In the genomic region with DNA sequence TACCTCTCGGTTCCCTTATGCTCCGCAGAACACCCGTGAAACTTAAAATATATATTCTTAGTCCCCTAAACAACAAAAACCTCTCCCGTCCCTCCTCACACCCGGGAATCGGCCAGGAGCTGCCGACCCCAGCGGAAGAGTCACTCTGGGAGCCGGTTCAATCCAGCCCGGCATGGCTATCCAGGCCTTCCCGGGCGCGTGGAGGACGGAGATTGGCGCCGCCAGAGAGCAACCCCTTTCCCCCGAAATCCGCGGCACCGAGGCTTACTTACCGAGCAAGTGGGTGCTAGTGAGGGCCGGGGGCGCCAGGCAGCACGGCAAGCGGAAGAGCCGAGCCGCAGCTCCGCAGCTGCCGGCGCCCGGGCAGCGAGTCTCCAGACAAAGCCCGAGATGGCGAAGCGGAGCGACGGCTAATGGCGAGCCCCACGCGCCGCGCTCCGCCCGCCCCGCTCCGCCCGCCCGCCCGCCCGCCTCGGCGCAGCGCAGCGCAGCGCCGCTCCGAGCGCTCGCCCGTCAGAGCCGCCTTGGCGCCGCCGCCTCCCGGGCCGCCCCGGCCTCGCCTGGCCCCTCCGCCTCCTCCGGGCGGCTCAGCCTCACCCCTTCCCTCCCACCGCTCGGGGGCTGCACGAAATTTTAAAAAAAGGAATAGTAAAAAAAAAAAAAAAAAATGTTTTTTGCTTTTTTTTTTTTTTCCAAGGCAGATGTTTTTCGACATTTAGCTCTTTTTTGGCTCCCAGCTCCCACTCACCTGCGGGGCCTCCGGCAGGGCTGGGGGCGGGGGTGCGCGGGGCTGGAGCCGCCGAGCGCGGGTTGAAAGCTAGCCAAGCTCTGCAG, we compare ENCODE assay signal across 7 mouse cellular contexts. TPM values are rescaled to one million over a fixed set of nuclear protein-coding genes. Genes with fewer than 3 reads are reported as not detected.
DNase-seq lines count a peak whose midpoint lies in the region; ATAC-seq lines count a peak whose summit lies in the region.

No protein-coding gene starts in this region.

- no peaks in the 10 kb centered on the region for H3K27me3 ChIP-seq in forebrain, embryonic 13.5 days
- no peaks in the 10 kb centered on the region for H3K27me3 ChIP-seq in hindbrain, embryonic 15.5 days
- no peaks in the 10 kb centered on the region for H3K27me3 ChIP-seq in limb, embryonic 13.5 days
- H3K27me3 ChIP-seq in midbrain, embryonic 13.5 days, result no peaks in the 10 kb centered on the region
- H3K27me3 ChIP-seq in stomach, embryonic 14.5 days (ENCODE audit: control insufficient read depth, insufficient read depth, low read length), result no peaks in the 10 kb centered on the region

- no peaks in the 10 kb centered on the region for H3K9me3 ChIP-seq in ES-E14 (ENCODE audit: control insufficient read depth, insufficient read depth, low read depth, low read length)
- H3K9me3 ChIP-seq in forebrain, embryonic 13.5 days (replicated peaks), result no peaks in the 10 kb centered on the region
- H3K9me3 ChIP-seq in hindbrain, embryonic 15.5 days, result no peaks in the 10 kb centered on the region
- H3K9me3 ChIP-seq in limb, embryonic 13.5 days, result no peaks in the 10 kb centered on the region
- H3K9me3 ChIP-seq in midbrain, embryonic 13.5 days, result no peaks in the 10 kb centered on the region
- no peaks in the 10 kb centered on the region for H3K9me3 ChIP-seq in stomach, embryonic 14.5 days (ENCODE audit: control insufficient read depth, low read depth, low read length)

- in situ Hi-C loops in ES-E14 (cut with MboI; ENCODE audit: low sequenced_read_pairs in 2 of 2, unreplicated experiment in 2 of 2), result no loop called here

- H3K4me3 ChIP-seq in ES-E14 (ENCODE audit: insufficient read depth in 1 of 2, low read depth in 1 of 2, low read length in 2 of 2, poor library complexity in 1 of 2, severe bottlenecking in 1 of 2), result peak overlapping the region; percentile 76 to 91
- peak overlapping the region; percentile 98 for H3K4me3 ChIP-seq in forebrain, embryonic 13.5 days
- H3K4me3 ChIP-seq in hindbrain, embryonic 15.5 days, result peak overlapping the region; percentile 72
- peak overlapping the region; percentile 100 for H3K4me3 ChIP-seq in limb, embryonic 13.5 days
- H3K4me3 ChIP-seq in midbrain, embryonic 13.5 days (replicated peaks), result peak overlapping the region; percentile 99
- peak overlapping the region; percentile 97 for H3K4me3 ChIP-seq in stomach, embryonic 14.5 days (ENCODE audit: low read depth, low read length)

- WGBS in forebrain, embryonic 13.5 days, result 1% methylated on average over 52 of the region's 84 CpGs
- under 1% methylated on average over 72 of the region's 84 CpGs for WGBS in hindbrain, embryonic 15.5 days
- WGBS in limb, embryonic 13.5 days, result under 1% methylated on average over 59 of the region's 84 CpGs
- under 1% methylated on average over 56 of the region's 84 CpGs for WGBS in midbrain, embryonic 13.5 days
- under 1% methylated on average over 78 of the region's 84 CpGs for WGBS in stomach, embryonic 14.5 days

- H3K4me2 ChIP-seq in forebrain, embryonic 13.5 days, result peak overlapping the region; percentile 74
- peak overlapping the region; percentile 96 for H3K4me2 ChIP-seq in hindbrain, embryonic 15.5 days
- peak overlapping the region; percentile 75 for H3K4me2 ChIP-seq in limb, embryonic 13.5 days (replicated peaks)
- peak overlapping the region; percentile 92 for H3K4me2 ChIP-seq in midbrain, embryonic 13.5 days (replicated peaks)
- peak overlapping the region; percentile 94 for H3K4me2 ChIP-seq in stomach, embryonic 14.5 days (replicated peaks; ENCODE audit: low read depth, low read length)

- no peak for DNase-seq in ES-E14 (ENCODE audit: low read depth, low spot score)
- DNase-seq in adrenal gland, postnatal 14 days, result peak; percentile 75

- H3K27ac ChIP-seq in ES-E14 (ENCODE audit: insufficient read depth, low read depth, low read length, poor library complexity, severe bottlenecking), result peak overlapping the region; percentile 97
- peak overlapping the region; percentile 99 for H3K27ac ChIP-seq in forebrain, embryonic 13.5 days
- H3K27ac ChIP-seq in hindbrain, embryonic 15.5 days (replicated peaks), result peak overlapping the region; percentile 99
- H3K27ac ChIP-seq in limb, embryonic 13.5 days, result peak overlapping the region; percentile 99
- peak overlapping the region; percentile 100 for H3K27ac ChIP-seq in midbrain, embryonic 13.5 days
- H3K27ac ChIP-seq in stomach, embryonic 14.5 days (ENCODE audit: low read length), result peak overlapping the region; percentile 99

- peaks cover 1 to 22% of the 10 kb centered on the region in 2 experiments; a peak in 3 of 4 replicates for H3K4me1 ChIP-seq in ES-E14 (ENCODE audit: control insufficient read depth in 2 of 2, insufficient read depth in 2 of 2, low read length in 2 of 2, poor library complexity in 1 of 2)
- H3K4me1 ChIP-seq in forebrain, embryonic 13.5 days, result peaks cover 25% of the 10 kb centered on the region
- H3K4me1 ChIP-seq in hindbrain, embryonic 15.5 days (replicated peaks), result peaks cover 25% of the 10 kb centered on the region
- H3K4me1 ChIP-seq in limb, embryonic 13.5 days, result peaks cover 29% of the 10 kb centered on the region
- H3K4me1 ChIP-seq in midbrain, embryonic 13.5 days (replicated peaks), result peaks cover 30% of the 10 kb centered on the region
- peaks cover 16% of the 10 kb centered on the region; the same call in 1 of the 2 replicates for H3K4me1 ChIP-seq in stomach, embryonic 14.5 days (ENCODE audit: control insufficient read depth, insufficient read depth, low read length)

- peak overlapping the region; percentile 99 for H3K9ac ChIP-seq in ES-E14 (ENCODE audit: insufficient read depth, low read depth, low read length, poor library complexity, severe bottlenecking)
- H3K9ac ChIP-seq in forebrain, embryonic 13.5 days, result peak overlapping the region; percentile 100
- H3K9ac ChIP-seq in hindbrain, embryonic 15.5 days, result peak overlapping the region; percentile 92
- H3K9ac ChIP-seq in limb, embryonic 13.5 days, result peak overlapping the region; percentile 100
- peak overlapping the region; percentile 100 for H3K9ac ChIP-seq in midbrain, embryonic 13.5 days (replicated peaks)
- H3K9ac ChIP-seq in stomach, embryonic 14.5 days (replicated peaks; ENCODE audit: low read depth, low read length), result peak overlapping the region; percentile 99

- peaks cover 17% of the 10 kb centered on the region for H3K36me3 ChIP-seq in ES-E14 (ENCODE audit: control insufficient read depth, insufficient read depth, low read length, poor library complexity, severe bottlenecking)
- H3K36me3 ChIP-seq in forebrain, embryonic 13.5 days (ENCODE audit: poor library complexity, severe bottlenecking), result peaks cover 16% of the 10 kb centered on the region
- peaks cover 10% of the 10 kb centered on the region for H3K36me3 ChIP-seq in hindbrain, embryonic 15.5 days
- H3K36me3 ChIP-seq in limb, embryonic 13.5 days, result peaks cover 19% of the 10 kb centered on the region
- peaks cover 17% of the 10 kb centered on the region for H3K36me3 ChIP-seq in midbrain, embryonic 13.5 days
- H3K36me3 ChIP-seq in stomach, embryonic 14.5 days (ENCODE audit: control insufficient read depth, insufficient read depth, low read length), result peaks cover 14% of the 10 kb centered on the region

- ATAC-seq in forebrain, embryonic 13.5 days, result no peak
- ATAC-seq in hindbrain, embryonic 15.5 days (ENCODE audit: low FRiP score, low read depth), result no peak
- no peak for ATAC-seq in limb, embryonic 13.5 days (ENCODE audit: low FRiP score, low read depth)
- ATAC-seq in midbrain, embryonic 13.5 days, result no peak
- ATAC-seq in stomach, embryonic 14.5 days (ENCODE audit: insufficient number of reproducible peaks, insufficient read depth, low FRiP score, low read depth), result peak; percentile 3; the same call in 1 of the 2 replicates

RNA-seq across cellular contexts. Expression of gene Ubtf, which starts 0.7 kb away (rescaled TPM):
- 138 and 155 TPM in 2 replicates for total RNA-seq in ES-E14 (2012; rRNA removed)
- 102 and 106 TPM in 2 replicates for total RNA-seq in adrenal gland, postnatal 14 days (2021)
- 96.1 and 98.8 TPM in 2 replicates for polyA plus RNA-seq in forebrain, embryonic 13.5 days (2015; fragmentation: Nextera tagmentation; extraction: Ambion mirVana)
- polyA plus RNA-seq in hindbrain, embryonic 15.5 days (2015; fragmentation: Nextera tagmentation; extraction: Ambion mirVana), result 77.7 and 85.0 TPM in 2 replicates
- polyA plus RNA-seq in limb, embryonic 13.5 days (2015; fragmentation: Nextera tagmentation; extraction: Ambion mirVana), result 83.9 and 85.9 TPM in 2 replicates
- 85.2 and 90.3 TPM in 2 replicates for polyA plus RNA-seq in midbrain, embryonic 13.5 days (2015; fragmentation: Nextera tagmentation; extraction: Ambion mirVana)
- 77.3 and 87.2 TPM in 2 replicates for polyA plus RNA-seq in stomach, embryonic 14.5 days (2014; fragmentation: Nextera tagmentation; extraction: Ambion mirVana)

RNA-seq across cellular contexts. Expression of gene Atxn7l3, which starts 22.4 kb away (rescaled TPM):
- total RNA-seq in ES-E14 (2012; rRNA removed), result 55.4 and 60.4 TPM in 2 replicates
- total RNA-seq in adrenal gland, postnatal 14 days (2021), result 47.9 and 53.4 TPM in 2 replicates
- polyA plus RNA-seq in forebrain, embryonic 13.5 days (2015; fragmentation: Nextera tagmentation; extraction: Ambion mirVana), result 21.8 and 22.7 TPM in 2 replicates
- 30.2 and 31.4 TPM in 2 replicates for polyA plus RNA-seq in hindbrain, embryonic 15.5 days (2015; fragmentation: Nextera tagmentation; extraction: Ambion mirVana)
- 20.7 and 21.4 TPM in 2 replicates for polyA plus RNA-seq in limb, embryonic 13.5 days (2015; fragmentation: Nextera tagmentation; extraction: Ambion mirVana)
- 28.4 and 30.1 TPM in 2 replicates for polyA plus RNA-seq in midbrain, embryonic 13.5 days (2015; fragmentation: Nextera tagmentation; extraction: Ambion mirVana)
- polyA plus RNA-seq in stomach, embryonic 14.5 days (2014; fragmentation: Nextera tagmentation; extraction: Ambion mirVana), result 18.7 and 19.0 TPM in 2 replicates

RNA-seq across cellular contexts. Expression of gene Tmub2, which starts 34.1 kb away (rescaled TPM):
- 33.0 and 37.2 TPM in 2 replicates for total RNA-seq in ES-E14 (2012; rRNA removed)
- 40.1 and 40.4 TPM in 2 replicates for total RNA-seq in adrenal gland, postnatal 14 days (2021)
- polyA plus RNA-seq in forebrain, embryonic 13.5 days (2015; fragmentation: Nextera tagmentation; extraction: Ambion mirVana), result 63.2 and 69.6 TPM in 2 replicates
- 80.4 and 83.3 TPM in 2 replicates for polyA plus RNA-seq in hindbrain, embryonic 15.5 days (2015; fragmentation: Nextera tagmentation; extraction: Ambion mirVana)
- polyA plus RNA-seq in limb, embryonic 13.5 days (2015; fragmentation: Nextera tagmentation; extraction: Ambion mirVana), result 52.8 and 57.3 TPM in 2 replicates
- 79.0 and 83.4 TPM in 2 replicates for polyA plus RNA-seq in midbrain, embryonic 13.5 days (2015; fragmentation: Nextera tagmentation; extraction: Ambion mirVana)
- 53.0 and 55.0 TPM in 2 replicates for polyA plus RNA-seq in stomach, embryonic 14.5 days (2014; fragmentation: Nextera tagmentation; extraction: Ambion mirVana)

RNA-seq across cellular contexts. Expression of gene Slc4a1, which starts 47.2 kb away (rescaled TPM):
- 0.18 and 0.21 TPM in 2 replicates for total RNA-seq in ES-E14 (2012; rRNA removed)
- total RNA-seq in adrenal gland, postnatal 14 days (2021), result 17.5 and 72.4 TPM in 2 replicates
- polyA plus RNA-seq in forebrain, embryonic 13.5 days (2015; fragmentation: Nextera tagmentation; extraction: Ambion mirVana), result 2.6 and 6.5 TPM in 2 replicates
- polyA plus RNA-seq in hindbrain, embryonic 15.5 days (2015; fragmentation: Nextera tagmentation; extraction: Ambion mirVana), result 2.4 and 3.4 TPM in 2 replicates
- 7.2 and 11.7 TPM in 2 replicates for polyA plus RNA-seq in limb, embryonic 13.5 days (2015; fragmentation: Nextera tagmentation; extraction: Ambion mirVana)
- polyA plus RNA-seq in midbrain, embryonic 13.5 days (2015; fragmentation: Nextera tagmentation; extraction: Ambion mirVana), result 4.3 and 4.8 TPM in 2 replicates
- 4.2 and 4.6 TPM in 2 replicates for polyA plus RNA-seq in stomach, embryonic 14.5 days (2014; fragmentation: Nextera tagmentation; extraction: Ambion mirVana)

RNA-seq across cellular contexts. Expression of gene Asb16, which starts 50.2 kb away (rescaled TPM):
- 0.98 and 1.0 TPM in 2 replicates for total RNA-seq in ES-E14 (2012; rRNA removed)
- 0.11 and 0.19 TPM in 2 replicates for total RNA-seq in adrenal gland, postnatal 14 days (2021)
- not detected in 2 replicates for polyA plus RNA-seq in forebrain, embryonic 13.5 days (2015; fragmentation: Nextera tagmentation; extraction: Ambion mirVana)
- 0.10 and 0.13 TPM in 2 replicates for polyA plus RNA-seq in hindbrain, embryonic 15.5 days (2015; fragmentation: Nextera tagmentation; extraction: Ambion mirVana)
- 0.22 TPM in 2 replicates for polyA plus RNA-seq in limb, embryonic 13.5 days (2015; fragmentation: Nextera tagmentation; extraction: Ambion mirVana)
- polyA plus RNA-seq in midbrain, embryonic 13.5 days (2015; fragmentation: Nextera tagmentation; extraction: Ambion mirVana), result not detected in 2 replicates
- polyA plus RNA-seq in stomach, embryonic 14.5 days (2014; fragmentation: Nextera tagmentation; extraction: Ambion mirVana), result not detected in 2 replicates
